Mouse (Mus musculus) thymus, adult 2 months (tissue): ENCODE measurements around the gene Vps16.

Experiments
- CTCF ChIP-seq: fragments of 200-500 bp; IDR thresholded peaks from 2 replicates; pipeline ENCODE4 v1.5.1; 2012; ENCODE audit warnings: mild to moderate bottlenecking, control low read depth, low read length, moderate library complexity, borderline replicate concordance; ENCODE audit not compliant: control insufficient read depth, poor library complexity, insufficient read depth; ENCODE audit errors: extremely low read depth
- POLR2A ChIP-seq: fragments of 200-500 bp; IDR thresholded peaks from 2 replicates; pipeline ENCODE4 v1.6.1; 2012; ENCODE audit warnings: mild to moderate bottlenecking, low read length, control low read depth, moderate library complexity; ENCODE audit not compliant: control insufficient read depth, poor library complexity, insufficient read depth; ENCODE audit errors: extremely low read depth

DNA sequence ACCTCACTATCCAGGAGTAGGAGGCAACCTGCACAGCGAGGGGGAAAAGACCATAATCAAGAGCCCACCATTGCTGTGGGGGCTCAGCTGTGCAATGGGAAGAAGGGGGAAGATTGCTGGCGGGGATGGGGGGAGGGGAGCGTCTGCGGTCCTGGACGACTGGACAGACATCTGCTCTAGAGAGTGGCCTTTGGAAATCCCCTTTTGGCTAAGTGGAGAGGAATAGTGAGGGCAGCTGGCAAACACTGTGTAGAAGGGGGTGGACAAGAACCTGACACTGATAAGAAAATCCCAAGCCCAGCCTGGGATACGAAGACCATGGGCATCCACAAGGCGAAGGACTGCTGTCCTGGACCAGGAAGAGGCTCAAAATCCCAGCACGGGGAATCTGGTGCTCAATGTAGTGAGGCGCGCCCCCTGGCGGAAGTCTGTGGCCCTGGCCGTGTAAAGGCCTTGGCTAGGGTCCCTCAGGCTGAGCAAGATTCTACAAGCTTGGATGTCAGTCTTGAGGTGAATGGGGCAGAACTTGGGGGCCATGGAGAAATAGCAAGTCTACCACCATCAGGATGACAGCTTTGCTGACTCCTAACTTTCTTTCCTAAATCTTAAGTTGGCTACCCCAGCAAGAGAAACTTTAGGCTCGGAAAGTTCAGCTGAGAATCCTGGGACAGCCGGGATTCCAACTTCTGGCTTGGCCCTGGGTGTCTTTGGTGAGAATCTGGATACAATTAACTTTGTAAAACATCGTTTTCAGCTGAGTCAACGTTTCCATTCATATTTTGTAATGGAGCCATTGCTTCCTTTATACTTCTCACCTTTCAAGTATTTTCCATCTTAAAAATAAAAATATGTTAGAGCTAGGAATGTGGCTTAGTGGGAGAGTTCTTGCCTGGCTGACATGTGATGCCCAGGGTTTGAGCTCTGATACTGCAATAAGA, 12.3 kb upstream of the Vps16 start:
- peak; percentile 96 for TF ChIP-seq CTCF
- TF ChIP-seq POLR2A: no peak
